Mouse (Mus musculus): ENCODE results near the gene Ikzf2. TPM values are rescaled to one million over a fixed set of nuclear protein-coding genes. Genes with fewer than 3 reads are reported as not detected.

The Ikzf2 gene
- polyA plus RNA-seq, 1 experiment from 2014 or later, result 4.3 TPM

DNA sequence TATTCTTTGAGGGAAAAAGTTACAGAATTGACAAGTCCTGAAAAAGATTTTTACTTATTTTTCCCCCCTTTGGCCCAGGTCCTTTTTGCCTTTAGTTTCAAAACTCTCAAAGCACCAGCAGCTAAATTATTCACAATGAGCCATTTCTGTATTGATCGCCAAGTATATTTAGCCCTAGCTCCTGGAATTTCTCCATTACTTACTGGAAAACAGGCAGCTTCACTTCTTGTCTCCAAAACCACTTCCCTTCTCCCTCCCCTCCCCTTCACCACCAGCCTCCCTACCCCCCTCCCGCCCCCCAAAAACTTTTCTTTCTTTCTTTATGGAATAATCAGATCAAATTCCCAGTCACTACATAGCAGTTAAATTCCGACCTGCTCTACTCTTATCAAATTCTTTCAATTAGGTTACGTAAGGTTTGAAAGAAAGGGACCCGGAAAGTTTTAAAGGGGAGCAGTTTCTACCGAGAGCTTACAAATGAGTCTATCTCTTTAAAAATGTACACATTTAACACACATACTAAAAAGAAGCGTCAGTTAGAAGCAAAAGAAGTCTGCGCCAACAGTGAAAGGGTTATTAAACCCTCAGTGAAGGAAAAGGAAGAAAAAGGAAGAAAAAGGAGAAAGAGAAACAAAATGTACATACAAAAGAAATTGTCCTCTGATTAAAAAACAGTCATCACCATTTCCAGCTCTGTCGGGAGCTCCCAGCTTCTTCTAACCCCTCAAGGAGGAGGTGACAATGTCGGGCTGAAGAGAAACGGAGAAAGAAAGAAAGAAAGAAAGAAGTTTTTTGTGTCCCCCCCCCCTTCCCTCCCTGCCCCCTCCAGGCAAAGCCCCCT, 1.8 kb downstream of the Ikzf2 start:
- H3K9me3 ChIP-seq, result no peaks in the 10 kb centered on the region
- H3K27ac ChIP-seq, result no peak overlapping the region
- peak overlapping the region; percentile 70 for H3K4me2 ChIP-seq
- no peaks in the 10 kb centered on the region for H3K36me3 ChIP-seq
- no peaks in the 10 kb centered on the region for H3K27me3 ChIP-seq
- H3K9ac ChIP-seq, result peak overlapping the region; percentile 59; the same call in 1 of the 2 replicates
- peak overlapping the region; percentile 72 for H3K4me3 ChIP-seq
- WGBS, result 1% methylated on average over 11 of the region's 11 CpGs
- peaks cover 18% of the 10 kb centered on the region for H3K4me1 ChIP-seq (replicated peaks)
- no peak for ATAC-seq (ENCODE audit: low FRiP score)

GRCm38 (mm10) chr1:69684280-69685040, 2.6 kb downstream of the Ikzf2 start:
- 40% methylated on average over 13 of the region's 13 CpGs for WGBS
- Histone ChIP-seq H3K9ac (0 out of 2 replicates have a peak overlapping the region, but pooled peaks have one; percentile 2), H3K27me3 (no peaks in the 10 kb centered on the region), H3K4me3 (peak overlapping the region; percentile 72), H3K27ac (no peak overlapping the region), H3K9me3 (no peaks in the 10 kb centered on the region), H3K36me3 (no peaks in the 10 kb centered on the region), H3K4me1 (replicated peaks) (peaks cover 18% of the 10 kb centered on the region), H3K4me2 (peak overlapping the region; percentile 70)
- no peak for ATAC-seq (ENCODE audit: low FRiP score)

DNA sequence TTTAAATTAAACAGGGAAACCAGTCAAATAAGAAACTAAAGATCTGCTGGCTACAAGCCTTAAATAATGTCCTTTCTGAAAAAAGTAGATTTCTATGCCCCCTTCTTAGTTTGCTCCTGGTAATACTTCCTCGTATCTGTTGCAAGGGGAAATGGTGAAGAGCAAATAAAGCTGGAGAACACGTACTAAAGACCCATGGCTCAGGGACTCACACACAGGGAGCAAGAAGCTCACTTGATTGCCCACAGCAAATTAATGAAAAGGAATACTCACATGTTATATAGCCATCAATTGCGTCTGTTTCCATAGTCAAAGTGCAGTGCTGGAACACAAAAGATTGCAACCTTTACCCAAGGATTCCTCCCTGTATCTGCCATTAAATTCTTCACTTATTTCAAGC, 3.2 kb downstream of the Ikzf2 start:
- Histone ChIP-seq H3K27ac (no peak overlapping the region), H3K36me3 (no peaks in the 10 kb centered on the region), H3K9me3 (no peaks in the 10 kb centered on the region), H3K9ac (no peak overlapping the region), H3K4me1 (replicated peaks) (peaks cover 18% of the 10 kb centered on the region), H3K4me3 (no peak overlapping the region), H3K4me2 (peak overlapping the region; percentile 70), H3K27me3 (no peaks in the 10 kb centered on the region)
- no peak for ATAC-seq (ENCODE audit: low FRiP score)
- 78% methylated on average over 3 of the region's 3 CpGs for WGBS

GRCm38 (mm10) chr1:69683058-69683457, 4.0 kb downstream of the Ikzf2 start:
- Histone ChIP-seq H3K9me3 (no peaks in the 10 kb centered on the region), H3K4me2 (no peak overlapping the region), H3K27me3 (no peaks in the 10 kb centered on the region), H3K4me3 (no peak overlapping the region), H3K9ac (no peak overlapping the region), H3K4me1 (replicated peaks) (peaks cover 16% of the 10 kb centered on the region), H3K36me3 (no peaks in the 10 kb centered on the region), H3K27ac (no peak overlapping the region)
- WGBS, result 90% methylated on average over 8 of the region's 8 CpGs
- no peak for ATAC-seq (ENCODE audit: low FRiP score)

- 90% methylated on average over 3 of the region's 3 CpGs for WGBS
- H3K27me3 ChIP-seq, result no peaks in the 10 kb centered on the region
- H3K36me3 ChIP-seq, result no peaks in the 10 kb centered on the region
- H3K4me3 ChIP-seq, result no peak overlapping the region
- H3K9me3 ChIP-seq, result no peaks in the 10 kb centered on the region
- H3K4me1 ChIP-seq (replicated peaks), result peaks cover 15% of the 10 kb centered on the region
- no peak for ATAC-seq (ENCODE audit: low FRiP score)
- H3K9ac ChIP-seq, result no peak overlapping the region
- H3K4me2 ChIP-seq, result no peak overlapping the region
- no peak overlapping the region for H3K27ac ChIP-seq
Measured at GRCm38 (mm10) chr1:69682261-69682660, 4.8 kb downstream of the Ikzf2 start.

DNA sequence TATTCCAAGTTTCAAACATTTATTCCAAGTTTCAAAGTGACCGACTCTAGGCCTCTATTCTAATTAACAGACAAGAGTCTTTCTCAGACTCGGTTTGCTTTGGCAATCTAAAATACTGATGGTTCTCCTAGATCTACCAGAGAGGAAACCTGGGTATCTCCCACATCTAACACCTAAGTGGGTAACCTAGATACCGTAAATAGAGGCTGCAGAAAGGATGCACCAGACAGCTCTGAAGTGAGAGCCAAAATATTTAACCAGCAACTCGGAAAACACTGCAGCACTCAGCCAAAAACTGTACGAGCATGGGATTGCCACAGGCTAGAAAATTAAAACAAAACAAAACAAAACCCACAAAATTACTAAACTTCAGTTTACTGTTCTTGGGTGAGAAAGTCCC, 6.0 kb downstream of the Ikzf2 start:
- 87% methylated on average over 5 of the region's 5 CpGs for WGBS
- Histone ChIP-seq H3K9ac (no peak overlapping the region), H3K9me3 (no peaks in the 10 kb centered on the region), H3K36me3 (no peaks in the 10 kb centered on the region), H3K27me3 (no peaks in the 10 kb centered on the region), H3K4me2 (no peak overlapping the region), H3K27ac (no peak overlapping the region), H3K4me3 (no peak overlapping the region), H3K4me1 (replicated peaks) (peaks cover 13% of the 10 kb centered on the region)
- ATAC-seq (ENCODE audit: low FRiP score), result no peak

GRCm38 (mm10) chr1:69680501-69680900, 6.5 kb downstream of the Ikzf2 start:
- Histone ChIP-seq H3K9ac (no peak overlapping the region), H3K27me3 (no peaks in the 10 kb centered on the region), H3K4me2 (no peak overlapping the region), H3K9me3 (no peaks in the 10 kb centered on the region), H3K27ac (no peak overlapping the region), H3K36me3 (no peaks in the 10 kb centered on the region), H3K4me1 (replicated peaks) (peaks cover 9% of the 10 kb centered on the region), H3K4me3 (no peak overlapping the region)
- no peak for ATAC-seq (ENCODE audit: low FRiP score)
- WGBS, result 94% methylated on average over 4 of the region's 4 CpGs

GRCm38 (mm10) chr1:69669897-69670404, 17.1 kb downstream of the Ikzf2 start:
- Histone ChIP-seq H3K4me1 (replicated peaks) (no peaks in the 10 kb centered on the region), H3K36me3 (no peaks in the 10 kb centered on the region), H3K9ac (no peak overlapping the region), H3K27ac (no peak overlapping the region), H3K27me3 (no peaks in the 10 kb centered on the region), H3K9me3 (no peaks in the 10 kb centered on the region), H3K4me2 (no peak overlapping the region), H3K4me3 (no peak overlapping the region)
- 93% methylated on average over 10 of the region's 10 CpGs for WGBS
- ATAC-seq (ENCODE audit: low FRiP score), result no peak

DNA sequence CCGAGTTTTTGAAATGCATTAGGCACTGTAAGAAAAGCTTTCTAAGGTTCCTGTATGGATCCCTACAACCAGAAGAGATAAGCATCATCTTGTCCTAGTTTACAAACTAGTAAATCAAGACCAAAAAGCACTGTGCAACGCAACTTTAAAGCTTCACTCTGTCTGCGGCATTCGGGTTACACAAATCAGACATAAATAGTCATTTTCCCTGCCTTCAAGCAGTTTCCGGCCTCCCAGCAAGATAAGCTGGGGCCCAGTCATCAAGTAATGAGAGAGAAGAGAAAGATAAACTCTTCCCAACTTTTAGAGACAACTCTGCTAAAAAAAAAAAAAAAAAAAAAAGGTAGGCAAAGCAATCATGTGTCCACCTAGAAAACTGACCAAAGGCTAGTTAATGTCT, 19.6 kb downstream of the Ikzf2 start:
- Histone ChIP-seq H3K36me3 (no peaks in the 10 kb centered on the region), H3K4me2 (no peak overlapping the region), H3K27ac (no peak overlapping the region), H3K27me3 (no peaks in the 10 kb centered on the region), H3K4me3 (no peak overlapping the region), H3K9me3 (no peaks in the 10 kb centered on the region), H3K9ac (no peak overlapping the region), H3K4me1 (replicated peaks) (no peaks in the 10 kb centered on the region)
- ATAC-seq (ENCODE audit: low FRiP score), result no peak
- 95% methylated on average over 5 of the region's 5 CpGs for WGBS

- 65% methylated on average over 2 of the region's 2 CpGs for WGBS
- H3K4me1 ChIP-seq (replicated peaks), result peaks cover 12% of the 10 kb centered on the region
- H3K9me3 ChIP-seq, result no peaks in the 10 kb centered on the region
- ATAC-seq (ENCODE audit: low FRiP score), result no peak
- no peak overlapping the region for H3K27ac ChIP-seq
- H3K4me3 ChIP-seq, result no peak overlapping the region
- no peaks in the 10 kb centered on the region for H3K27me3 ChIP-seq
- no peaks in the 10 kb centered on the region for H3K36me3 ChIP-seq
- no peak overlapping the region for H3K9ac ChIP-seq
- no peak overlapping the region for H3K4me2 ChIP-seq
Measured at GRCm38 (mm10) chr1:69659779-69660178, 27.3 kb downstream of the Ikzf2 start.

DNA sequence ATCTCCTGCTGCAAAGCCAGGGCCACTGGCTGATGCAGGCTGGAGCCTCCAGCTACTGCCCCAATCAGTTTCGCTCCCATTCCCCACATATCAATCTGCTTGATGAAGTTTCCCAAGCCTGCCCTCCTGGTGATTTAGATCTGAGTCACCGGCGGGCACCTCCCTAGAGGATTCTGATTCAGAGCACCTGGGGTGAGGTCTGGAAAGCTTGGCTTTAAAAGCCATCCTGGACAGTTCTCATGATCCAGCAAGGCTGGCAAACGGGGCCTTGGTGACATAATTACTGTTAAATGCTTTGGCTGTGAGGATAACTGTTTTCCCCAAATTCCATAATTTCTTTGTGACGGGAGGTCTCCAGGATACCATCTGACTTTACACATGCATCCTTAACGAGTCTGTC, 29.0 kb downstream of the Ikzf2 start:
- no peaks in the 10 kb centered on the region for H3K27me3 ChIP-seq
- ATAC-seq (ENCODE audit: low FRiP score), result no peak
- no peak overlapping the region for H3K4me2 ChIP-seq
- H3K9me3 ChIP-seq, result no peaks in the 10 kb centered on the region
- H3K4me1 ChIP-seq (replicated peaks), result peaks cover 12% of the 10 kb centered on the region
- no peak overlapping the region for H3K27ac ChIP-seq
- no peak overlapping the region for H3K9ac ChIP-seq
- WGBS, result 36% methylated on average over 6 of the region's 6 CpGs
- no peaks in the 10 kb centered on the region for H3K36me3 ChIP-seq
- no peak overlapping the region for H3K4me3 ChIP-seq

DNA sequence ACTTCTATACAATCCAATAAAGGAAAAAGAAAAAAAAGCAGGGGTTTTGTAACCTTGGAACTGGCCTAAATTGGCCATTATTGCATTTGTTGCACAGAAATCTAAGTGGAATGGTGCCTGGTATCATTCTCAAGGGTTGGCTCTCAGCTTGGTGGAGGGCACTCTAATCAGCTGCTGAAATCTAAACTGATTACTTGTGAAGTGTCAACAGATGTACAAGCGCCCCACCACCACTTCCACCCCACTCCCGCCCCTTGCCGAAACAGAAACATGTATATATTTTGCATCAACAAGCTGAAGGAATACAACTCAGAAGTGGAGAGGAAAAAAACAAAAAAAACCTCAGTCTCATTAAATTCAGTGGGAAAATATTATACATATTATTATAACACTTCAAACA, 29.6 kb downstream of the Ikzf2 start:
- peaks cover 12% of the 10 kb centered on the region for H3K4me1 ChIP-seq (replicated peaks)
- H3K4me3 ChIP-seq, result no peak overlapping the region
- H3K36me3 ChIP-seq, result no peaks in the 10 kb centered on the region
- H3K9me3 ChIP-seq, result no peaks in the 10 kb centered on the region
- H3K9ac ChIP-seq, result no peak overlapping the region
- no peak overlapping the region for H3K4me2 ChIP-seq
- no peak for ATAC-seq (ENCODE audit: low FRiP score)
- H3K27me3 ChIP-seq, result no peaks in the 10 kb centered on the region
- 92% methylated on average over 3 of the region's 3 CpGs for WGBS
- no peak overlapping the region for H3K27ac ChIP-seq
